Mouse (Mus musculus) liver, embryonic 11.5 days (tissue): ENCODE data around the gene Nav2. TPM values are rescaled to one million over a fixed set of nuclear protein-coding genes. Genes with fewer than 3 reads are reported as not detected.

Experiments
- ATAC-seq: fragments of 200-750 bp; cut with Nextera tagmentation; replicated peaks from 2 replicates; pipeline ENCODE4 v1.8.0; 2017; ENCODE audit warnings: moderate number of reproducible peaks, mild to moderate bottlenecking, moderate TSS enrichment, moderate library complexity; ENCODE audit not compliant: low FRiP score
- DNase-seq: peaks from one replicate; pipeline ENCODE4 v3.0.0-alpha.2; 2017; ENCODE audit warnings: low spot score
- H3K27ac ChIP-seq: fragments of 300-500 bp; sonication (generic); 2 replicates; pipeline ENCODE4 v1.5.1; 2014; ENCODE audit warnings: mild to moderate bottlenecking, low read depth, low read length, control low read depth
- H3K27me3 ChIP-seq: fragments of 300-500 bp; sonication (generic); replicated peaks from 2 replicates; pipeline ENCODE4 v1.6.1; 2014; ENCODE audit warnings: low read length, mixed read lengths; ENCODE audit not compliant: control insufficient read depth, insufficient read depth
- H3K36me3 ChIP-seq: fragments of 300-500 bp; sonication (generic); 2 replicates; pipeline ENCODE4 v1.6.1; 2014; ENCODE audit warnings: mild to moderate bottlenecking, low read length, moderate library complexity, mixed read lengths; ENCODE audit not compliant: control insufficient read depth, insufficient read depth
- H3K4me1 ChIP-seq: fragments of 300-500 bp; sonication (generic); replicated peaks from 2 replicates; pipeline ENCODE4 v1.6.1; 2014; ENCODE audit warnings: low read length, mixed read lengths; ENCODE audit not compliant: control insufficient read depth, insufficient read depth
- H3K4me2 ChIP-seq: fragments of 300-500 bp; sonication (generic); 2 replicates; pipeline ENCODE4 v1.6.1; 2014; ENCODE audit warnings: mild to moderate bottlenecking, control low read depth, moderate library complexity
- H3K4me3 ChIP-seq: fragments of 300-500 bp; sonication (generic); 2 replicates; pipeline ENCODE4 v1.5.1; 2014; ENCODE audit warnings: low read depth, low read length, control low read depth
- H3K9ac ChIP-seq: fragments of 300-500 bp; sonication (generic); 2 replicates; pipeline ENCODE4 v1.6.1; 2014; ENCODE audit warnings: low read depth, low read length, control low read depth
- H3K9me3 ChIP-seq: fragments of 300-500 bp; sonication (generic); 2 replicates; pipeline ENCODE4 v1.6.1; 2016; ENCODE audit warnings: low read length, inconsistent platforms, mixed read lengths; ENCODE audit not compliant: control insufficient read depth
- WGBS: fragments of 180-500 bp; shearing (Covaris S2); extraction: QIAGEN DNeasy Blood & Tissue Kit; methylation state at CpG from one replicate; pipeline ENCODE4 v1.1.7; 2014; 5-methylcytosine and 5-hydroxymethylcytosine counted together
- polyA plus RNA-seq: library from polyadenylated mRNA; unstranded; fragments of >200 nt; fragmentation: Nextera tagmentation; extraction: Ambion mirVana; gene quantifications from 2 replicates; pipeline ENCODE4 v1.2.1, GENCODE M21; 2014

Nav2 gene
- polyA plus RNA-seq, 1 experiment from 2014 or later: 6.2 TPM

DNA sequence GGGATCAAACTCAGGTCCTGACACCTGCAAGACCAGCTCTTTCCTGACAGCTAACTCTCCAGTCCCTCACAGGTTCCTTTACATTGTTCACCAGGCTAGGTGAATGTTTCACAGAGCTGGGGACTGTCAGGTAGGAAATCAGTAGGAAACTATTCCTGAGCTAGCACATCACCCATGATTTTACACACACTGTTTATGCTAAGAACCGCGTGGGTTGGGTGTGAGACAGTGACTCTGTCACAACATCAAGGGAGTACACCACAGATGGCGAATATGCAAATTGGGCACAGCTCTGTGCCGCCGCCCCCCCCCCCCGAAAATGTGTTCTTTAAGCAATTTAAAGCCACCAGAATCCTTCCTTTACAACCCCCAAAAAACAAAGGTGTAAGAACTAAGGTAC is 586.1 kb downstream of the Nav2 start:
- DNase-seq (no peak), ATAC-seq (no peak)
- peaks cover 3% of the 10 kb centered on the region for H3K4me1 ChIP-seq
- 76% methylated on average over 6 of the region's 6 CpGs for WGBS
- no peak overlapping the region for H3K9ac ChIP-seq
- H3K27ac ChIP-seq: no peak overlapping the region
- no peak overlapping the region for H3K4me2 ChIP-seq
- no peaks in the 10 kb centered on the region for H3K36me3 ChIP-seq
- no peak overlapping the region for H3K4me3 ChIP-seq
- H3K27me3 ChIP-seq: no peaks in the 10 kb centered on the region
- H3K9me3 ChIP-seq: no peaks in the 10 kb centered on the region

DNA sequence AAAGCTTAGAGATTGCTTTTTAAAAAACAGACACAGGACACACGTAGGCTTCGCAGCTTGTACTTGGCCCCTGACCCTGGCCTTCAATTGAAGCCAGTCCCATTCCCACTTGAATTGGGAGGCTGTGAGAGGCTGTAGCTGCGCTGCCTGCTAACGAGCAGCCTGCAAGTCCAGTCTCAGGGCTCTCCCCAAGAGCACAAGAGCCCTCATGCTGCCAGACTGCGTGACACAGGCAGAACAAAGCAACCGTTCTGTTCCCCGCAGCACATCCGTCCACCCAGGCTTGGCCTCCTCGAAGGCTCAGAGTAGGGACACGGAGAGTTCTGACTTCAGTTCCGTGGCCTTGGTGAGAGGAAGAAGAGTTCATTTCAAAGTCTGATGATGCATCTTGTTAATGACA is 587.6 kb downstream of the Nav2 start:
- no peaks in the 10 kb centered on the region for H3K27me3 ChIP-seq
- H3K27ac ChIP-seq: no peak overlapping the region
- H3K9me3 ChIP-seq: no peaks in the 10 kb centered on the region
- ATAC-seq: no peak
- peaks cover 3% of the 10 kb centered on the region for H3K4me1 ChIP-seq
- no peak overlapping the region for H3K4me2 ChIP-seq
- no peak for DNase-seq
- H3K36me3 ChIP-seq: no peaks in the 10 kb centered on the region
- 59% methylated on average over 11 of the region's 11 CpGs for WGBS
- H3K4me3 ChIP-seq: no peak overlapping the region
- H3K9ac ChIP-seq: no peak overlapping the region

DNA sequence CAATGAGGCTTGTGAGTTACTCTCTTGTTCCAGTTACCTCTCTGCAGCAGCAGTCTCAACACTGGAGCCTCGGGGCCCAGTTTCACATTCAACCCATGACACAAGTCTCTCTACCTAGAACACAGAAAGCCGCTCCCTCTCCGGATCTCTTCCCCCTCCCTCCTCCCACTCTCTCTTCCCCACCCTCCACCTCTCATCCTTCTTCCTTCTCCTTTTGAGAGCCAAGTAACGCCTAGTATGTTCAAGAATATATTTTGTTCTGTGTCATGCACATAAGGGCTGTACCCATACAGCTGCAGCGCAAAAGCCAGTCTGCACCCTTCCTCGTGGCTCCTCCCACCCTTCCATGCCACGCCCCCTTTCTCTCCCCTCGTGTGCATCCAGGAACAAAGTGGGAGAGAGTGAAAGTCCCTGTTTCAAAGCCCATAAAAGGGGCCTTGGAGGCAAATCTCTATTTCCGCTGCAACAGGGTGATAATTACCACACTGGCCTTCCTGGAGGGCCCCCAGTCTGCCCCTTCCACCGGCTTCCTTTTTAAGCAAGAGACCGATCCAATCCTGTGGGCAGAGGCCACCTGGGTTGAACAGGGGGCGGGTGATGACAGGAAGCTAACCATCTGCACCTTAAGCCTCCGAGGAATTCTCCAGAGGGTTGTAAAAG is 588.4 kb downstream of the Nav2 start:
- DNase-seq: no peak
- Histone ChIP-seq H3K9ac (no peak overlapping the region), H3K9me3 (no peaks in the 10 kb centered on the region), H3K4me2 (peak overlapping the region; percentile 34), H3K27ac (no peak overlapping the region), H3K36me3 (no peaks in the 10 kb centered on the region), H3K4me3 (no peak overlapping the region), H3K27me3 (no peaks in the 10 kb centered on the region), H3K4me1 (peaks cover 3% of the 10 kb centered on the region)
- WGBS: 21% methylated on average over 13 of the region's 13 CpGs
- no peak for ATAC-seq

DNA sequence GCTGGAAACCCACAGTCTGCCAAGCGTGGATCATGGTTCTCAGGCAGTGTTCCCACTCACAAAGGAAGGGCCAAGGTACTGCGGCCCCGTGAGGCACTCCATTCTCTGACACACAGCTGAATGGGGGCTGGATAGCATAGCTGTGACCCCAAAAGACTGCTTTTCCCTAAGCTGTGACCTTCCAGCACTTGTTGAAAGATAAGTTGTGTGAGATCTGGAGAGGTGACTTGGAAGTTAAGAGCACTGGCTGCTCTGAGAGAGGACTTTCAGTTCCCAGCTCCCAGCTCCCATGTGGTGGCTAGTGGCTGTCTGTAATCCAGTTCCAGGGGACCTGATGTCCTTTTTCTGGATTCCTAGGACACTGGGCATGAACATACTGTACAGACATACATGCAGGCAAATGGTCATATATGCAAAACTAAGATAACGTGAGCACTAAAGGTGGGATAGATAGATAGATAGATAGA is 588.9 kb downstream of the Nav2 start:
- Histone ChIP-seq H3K4me2 (peak overlapping the region; percentile 34), H3K36me3 (no peaks in the 10 kb centered on the region), H3K4me1 (peaks cover 3% of the 10 kb centered on the region), H3K27ac (no peak overlapping the region), H3K27me3 (no peaks in the 10 kb centered on the region), H3K9ac (no peak overlapping the region), H3K4me3 (no peak overlapping the region), H3K9me3 (no peaks in the 10 kb centered on the region)
- no peak for DNase-seq
- no peak for ATAC-seq
- WGBS: 59% methylated on average over 4 of the region's 4 CpGs

- Histone ChIP-seq H3K4me3 (no peak overlapping the region), H3K36me3 (no peaks in the 10 kb centered on the region), H3K27me3 (no peaks in the 10 kb centered on the region), H3K27ac (no peak overlapping the region), H3K4me2 (no peak overlapping the region), H3K9me3 (no peaks in the 10 kb centered on the region), H3K4me1 (peaks cover 5% of the 10 kb centered on the region), H3K9ac (no peak overlapping the region)
- DNase-seq: no peak
- WGBS: 71% methylated on average over 6 of the region's 6 CpGs
- ATAC-seq: no peak
Measured at GRCm38 (mm10) chr7:49499598-49499997, 591.1 kb downstream of the Nav2 start.

GRCm38 (mm10) chr7:49500916-49501315 is 592.4 kb downstream of the Nav2 start:
- H3K4me3 ChIP-seq: no peak overlapping the region
- no peak overlapping the region for H3K9ac ChIP-seq
- no peaks in the 10 kb centered on the region for H3K27me3 ChIP-seq
- no peak overlapping the region for H3K4me2 ChIP-seq
- H3K27ac ChIP-seq: no peak overlapping the region
- DNase-seq: no peak
- H3K36me3 ChIP-seq: no peaks in the 10 kb centered on the region
- no peaks in the 10 kb centered on the region for H3K9me3 ChIP-seq
- ATAC-seq: no peak
- WGBS: 93% methylated on average over 5 of the region's 5 CpGs
- H3K4me1 ChIP-seq: peaks cover 14% of the 10 kb centered on the region

DNA sequence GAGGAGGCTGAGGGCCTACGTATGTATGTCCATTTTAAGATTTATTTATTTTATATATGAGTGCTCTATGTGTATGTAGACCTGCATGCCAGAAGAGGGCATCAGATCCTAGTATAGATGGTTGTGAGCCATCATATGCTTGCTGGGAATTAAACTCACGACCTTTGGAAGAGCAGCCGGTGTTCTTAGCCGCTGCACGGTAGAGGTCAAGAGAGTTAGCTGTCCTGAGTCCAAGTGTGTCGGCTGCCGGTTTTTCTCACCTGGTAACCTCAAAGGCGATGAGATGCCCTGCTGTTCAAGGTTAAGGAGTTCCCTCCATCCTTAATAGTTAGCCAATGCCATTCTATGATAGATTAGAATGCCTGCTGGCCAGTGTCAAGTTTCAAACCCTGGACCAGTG is 594.9 kb downstream of the Nav2 start:
- ATAC-seq (no peak), DNase-seq (no peak)
- Histone ChIP-seq H3K27me3 (no peaks in the 10 kb centered on the region), H3K27ac (no peak overlapping the region), H3K9ac (no peak overlapping the region), H3K4me3 (no peak overlapping the region), H3K9me3 (no peaks in the 10 kb centered on the region), H3K4me1 (peaks cover 13% of the 10 kb centered on the region), H3K4me2 (no peak overlapping the region), H3K36me3 (no peaks in the 10 kb centered on the region)
- WGBS: 62% methylated on average over 8 of the region's 8 CpGs

DNA sequence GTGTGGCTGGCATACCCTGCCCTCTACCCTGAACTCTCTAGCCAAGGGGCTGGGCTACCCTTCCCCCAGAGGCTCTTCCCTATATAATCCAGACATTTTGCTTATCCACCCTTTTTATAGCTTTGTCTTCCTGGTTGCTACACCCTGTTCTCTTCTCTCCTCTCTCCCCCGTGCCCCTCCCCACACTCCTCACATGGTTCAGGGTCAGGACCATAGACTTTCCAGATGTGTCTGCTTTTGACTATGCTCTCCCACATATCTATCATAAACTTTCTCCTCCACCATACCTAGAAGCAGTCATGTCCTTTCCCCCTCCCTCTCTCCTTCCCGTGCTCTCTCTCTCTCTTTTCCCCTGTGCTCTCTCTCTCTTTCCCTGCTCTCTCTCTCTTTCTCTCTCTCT is 595.4 kb downstream of the Nav2 start:
- no peak overlapping the region for H3K4me2 ChIP-seq
- no peak overlapping the region for H3K4me3 ChIP-seq
- no peak overlapping the region for H3K9ac ChIP-seq
- DNase-seq (no peak), ATAC-seq (no peak)
- no peak overlapping the region; the same call in 1 of the 2 replicates for H3K27ac ChIP-seq
- peaks cover 15% of the 10 kb centered on the region for H3K4me1 ChIP-seq
- no peaks in the 10 kb centered on the region for H3K9me3 ChIP-seq
- no peaks in the 10 kb centered on the region for H3K36me3 ChIP-seq
- WGBS: 52% methylated on average over 2 of the region's 2 CpGs
- no peaks in the 10 kb centered on the region for H3K27me3 ChIP-seq

DNA sequence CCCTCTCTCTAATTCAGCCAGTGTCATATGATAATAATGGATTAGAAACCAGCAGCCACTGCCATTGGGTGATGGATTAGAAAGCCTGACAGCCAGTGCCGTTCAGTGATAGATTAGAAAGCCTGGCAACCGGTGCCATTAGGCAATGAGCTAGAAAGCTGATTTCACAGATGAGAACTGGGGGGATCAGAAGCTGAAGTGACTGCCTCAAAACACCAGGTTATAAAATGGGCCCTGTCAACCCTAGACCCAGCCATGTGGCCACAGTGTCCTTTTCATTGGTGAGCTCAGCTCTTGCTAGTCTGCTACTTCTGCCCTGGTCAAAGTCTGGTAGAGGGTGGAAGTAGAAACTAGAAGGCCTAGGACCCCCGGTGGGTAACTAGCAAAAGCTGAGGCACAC is 595.8 kb downstream of the Nav2 start:
- WGBS: 34% methylated on average over 3 of the region's 3 CpGs
- Histone ChIP-seq H3K4me1 (peaks cover 16% of the 10 kb centered on the region), H3K4me3 (no peak overlapping the region), H3K4me2 (no peak overlapping the region), H3K9me3 (no peaks in the 10 kb centered on the region), H3K9ac (no peak overlapping the region), H3K27ac (peak overlapping the region; percentile 40), H3K27me3 (no peaks in the 10 kb centered on the region), H3K36me3 (no peaks in the 10 kb centered on the region)
- no peak for DNase-seq
- ATAC-seq: no peak
